Mouse (Mus musculus): ENCODE results near the gene Gjc2.
A peak's percentile ranks its signal among the peaks of the same experiment; 100 is the strongest.
"Not testable (repeated sequence)": the region's sequence is repeated elsewhere in the genome, so short reads cannot be mapped to it uniquely, and the experiment has no call there.

Gjc2 gene

GRCm38 (mm10) chr11:59182864-59183331, at the start of gene Gjc2:
Gene Gjc2, minus strand, starts transcription at chr11:59183213.
- DNase-seq (ENCODE audit: low spot score in 2 of 2): peak in 1 of 2 experiments; percentile 44

- no peak for DNase-seq (ENCODE audit: low spot score in 2 of 2)
Measured at GRCm38 (mm10) chr11:59232797-59233196, 49.8 kb upstream of the Gjc2 start.

GRCm38 (mm10) chr11:59230144-59230760, 47.2 kb upstream of the Gjc2 start:
- DNase-seq (ENCODE audit: low spot score in 2 of 2): no peak

- DNase-seq (ENCODE audit: low spot score in 2 of 2): peak; percentile 91 to 96
Measured at GRCm38 (mm10) chr11:59228122-59228953, 45.3 kb upstream of the Gjc2 start, which contains the start of gene Arf1. Gene Arf1, minus strand, starts transcription at chr11:59228270.

- DNase-seq (ENCODE audit: low spot score in 2 of 2): no peak
Measured at GRCm38 (mm10) chr11:59227604-59228121, 44.6 kb upstream of the Gjc2 start.

GRCm38 (mm10) chr11:59226787-59227603, 44.0 kb upstream of the Gjc2 start:
- no peak for DNase-seq (ENCODE audit: low spot score in 2 of 2)

- no peak for DNase-seq (ENCODE audit: low spot score in 2 of 2)
Measured at GRCm38 (mm10) chr11:59226251-59226650, 43.2 kb upstream of the Gjc2 start.

- no peak for DNase-seq (ENCODE audit: low spot score in 2 of 2)
Measured at GRCm38 (mm10) chr11:59225167-59225566, 42.2 kb upstream of the Gjc2 start.

GRCm38 (mm10) chr11:59224470-59224869, 41.5 kb upstream of the Gjc2 start:
- no peak for DNase-seq (ENCODE audit: low spot score in 2 of 2)

GRCm38 (mm10) chr11:59224025-59224424, 41.0 kb upstream of the Gjc2 start:
- no peak for DNase-seq (ENCODE audit: low spot score in 2 of 2)

- DNase-seq (ENCODE audit: low spot score in 2 of 2): no peak
Measured at GRCm38 (mm10) chr11:59222306-59222705, 39.3 kb upstream of the Gjc2 start.

- DNase-seq (ENCODE audit: low spot score in 2 of 2): no peak
Measured at GRCm38 (mm10) chr11:59221604-59222003, 38.6 kb upstream of the Gjc2 start.

- DNase-seq (ENCODE audit: low spot score in 2 of 2): no peak
Measured at GRCm38 (mm10) chr11:59219064-59219463, 36.1 kb upstream of the Gjc2 start.

- no peak for DNase-seq (ENCODE audit: low spot score in 2 of 2)
Measured at GRCm38 (mm10) chr11:59218389-59218998, 35.5 kb upstream of the Gjc2 start.

GRCm38 (mm10) chr11:59216955-59217354, 33.9 kb upstream of the Gjc2 start:
- DNase-seq (ENCODE audit: low spot score in 2 of 2): no peak

- DNase-seq (ENCODE audit: low spot score in 2 of 2): no peak
Measured at GRCm38 (mm10) chr11:59212892-59213494, 30.0 kb upstream of the Gjc2 start.

- not testable (repeated sequence) for DNase-seq (ENCODE audit: low spot score in 2 of 2)
Measured at GRCm38 (mm10) chr11:59212320-59212719, 29.3 kb upstream of the Gjc2 start.

- not testable (repeated sequence) for DNase-seq (ENCODE audit: low spot score in 2 of 2)
Measured at GRCm38 (mm10) chr11:59211561-59211960, 28.5 kb upstream of the Gjc2 start.

GRCm38 (mm10) chr11:59210020-59210419, 27.0 kb upstream of the Gjc2 start:
- no peak for DNase-seq (ENCODE audit: low spot score in 2 of 2)

- DNase-seq (ENCODE audit: low spot score in 2 of 2): no peak
Measured at GRCm38 (mm10) chr11:59209580-59209979, 26.6 kb upstream of the Gjc2 start.

- DNase-seq (ENCODE audit: low spot score in 2 of 2): peak in 1 of 2 experiments; percentile 71
Measured at GRCm38 (mm10) chr11:59209003-59209441, 26.0 kb upstream of the Gjc2 start.

Data from left cerebral cortex, adult 9 months (tissue).